Mouse (Mus musculus): Measurements from ENCODE around the gene Ugt1a9. TPM values are rescaled to one million over a fixed set of nuclear protein-coding genes. Genes with fewer than 3 reads are reported as not detected.
"Not testable (repeated sequence)": the region's sequence is repeated elsewhere in the genome, so short reads cannot be mapped to it uniquely, and the experiment has no call there.

Gene Ugt1a9
- polyA plus RNA-seq, 1 experiment = not detected

DNA sequence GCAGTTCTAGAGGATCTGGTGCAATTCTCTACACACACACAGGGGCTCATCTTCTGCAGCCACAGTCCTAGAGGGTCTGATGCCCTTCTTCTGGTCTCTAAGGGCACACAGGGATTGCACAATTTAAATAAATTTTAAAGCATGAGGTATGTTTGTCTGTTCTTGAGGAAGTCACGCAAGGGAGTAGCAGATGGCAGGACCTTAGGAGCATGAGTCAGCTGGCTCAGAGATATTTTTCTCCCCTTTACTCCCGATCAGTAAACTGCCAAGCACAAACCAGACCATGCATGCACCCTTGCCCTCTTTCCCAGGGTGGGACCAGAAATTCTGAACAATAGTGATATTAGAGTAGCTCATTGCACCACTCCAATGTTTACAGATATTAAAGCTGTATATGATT lies 87.8 kb downstream of the Ugt1a9 start:
- Histone ChIP-seq H3K27ac (ENCODE audit: control insufficient read depth, insufficient read depth, low read depth, low read length, poor library complexity) (no peak overlapping the region), H3K4me3 (replicated peaks; ENCODE audit: control insufficient read depth, low read depth, low read length) (no peak overlapping the region), H3K4me1 (ENCODE audit: control insufficient read depth, insufficient read depth, low read length) (no peaks in the 10 kb centered on the region)
- WGBS = 19% methylated on average over 2 of the region's 2 CpGs
- TF ChIP-seq CTCF (IDR thresholded peaks at IDR 0.05; ENCODE audit: control insufficient read depth, insufficient read depth, low read length) (no peak), POLR2A (IDR thresholded peaks at IDR 0.05; ENCODE audit: borderline replicate concordance, control insufficient read depth, low read depth, low read length) (no peak)

DNA sequence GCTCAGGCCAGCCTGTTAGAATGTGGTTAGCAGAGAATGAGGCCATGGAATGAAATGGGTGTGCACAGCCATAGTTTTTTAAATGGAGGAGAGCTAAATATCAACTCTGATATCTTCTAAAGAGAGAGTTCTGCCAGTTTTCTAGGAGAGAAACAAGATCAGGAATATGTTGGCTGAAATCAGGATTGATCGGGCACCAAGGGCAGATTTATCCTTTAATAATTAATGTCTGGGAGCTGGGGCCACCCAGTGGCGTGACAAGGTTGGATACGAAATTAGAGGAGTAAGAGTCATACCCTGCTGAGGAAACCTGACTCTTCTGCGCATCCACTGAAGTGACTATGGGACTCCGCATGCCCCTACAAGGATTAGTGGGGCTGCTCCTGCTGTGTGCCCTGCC lies 95.1 kb downstream of the Ugt1a9 start, which contains the start of gene Ugt1a5:
TSS of gene Ugt1a5 (plus strand) at position 302 of the 400 bp plus-strand sequence.
- no peaks in the 10 kb centered on the region for H3K4me1 ChIP-seq (ENCODE audit: control insufficient read depth, insufficient read depth, low read length)
- no peak for TF ChIP-seq POLR2A (IDR thresholded peaks at IDR 0.05; ENCODE audit: borderline replicate concordance, control insufficient read depth, low read depth, low read length)
- TF ChIP-seq CTCF (IDR thresholded peaks at IDR 0.05; ENCODE audit: control insufficient read depth, insufficient read depth, low read length) = no peak
- no peak within 1 kb of the TSS for H3K27ac ChIP-seq (ENCODE audit: control insufficient read depth, insufficient read depth, low read depth, low read length, poor library complexity)
- 88% methylated on average over 5 of the region's 5 CpGs for WGBS
- no peak within 1 kb of the TSS for H3K4me3 ChIP-seq (replicated peaks; ENCODE audit: control insufficient read depth, low read depth, low read length)

DNA sequence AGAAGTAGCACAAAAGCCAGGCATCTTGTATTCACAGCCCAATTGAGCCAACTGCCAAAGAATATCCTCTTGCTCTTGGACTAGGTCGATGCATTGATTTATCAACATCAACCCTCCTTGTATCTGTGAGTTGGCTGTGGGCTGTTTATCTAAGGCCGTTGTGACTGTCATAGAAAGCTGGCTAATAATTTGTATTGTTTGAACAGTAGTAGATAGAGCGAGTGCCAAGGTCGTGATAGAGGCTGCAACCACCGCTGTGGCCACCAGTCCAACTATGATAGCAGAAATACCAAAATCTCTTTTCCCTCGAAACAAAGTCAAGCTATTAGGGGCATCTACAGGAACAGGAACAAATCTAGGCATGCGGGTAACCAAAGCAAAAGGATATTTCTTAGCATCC lies 101.6 kb downstream of the Ugt1a9 start:
- H3K27ac ChIP-seq (ENCODE audit: control insufficient read depth, insufficient read depth, low read depth, low read length, poor library complexity); H3K4me3 ChIP-seq (replicated peaks; ENCODE audit: control insufficient read depth, low read depth, low read length); H3K4me1 ChIP-seq (ENCODE audit: control insufficient read depth, insufficient read depth, low read length): not testable (repeated sequence)
- WGBS = 75% methylated on average over 7 of the region's 7 CpGs

DNA sequence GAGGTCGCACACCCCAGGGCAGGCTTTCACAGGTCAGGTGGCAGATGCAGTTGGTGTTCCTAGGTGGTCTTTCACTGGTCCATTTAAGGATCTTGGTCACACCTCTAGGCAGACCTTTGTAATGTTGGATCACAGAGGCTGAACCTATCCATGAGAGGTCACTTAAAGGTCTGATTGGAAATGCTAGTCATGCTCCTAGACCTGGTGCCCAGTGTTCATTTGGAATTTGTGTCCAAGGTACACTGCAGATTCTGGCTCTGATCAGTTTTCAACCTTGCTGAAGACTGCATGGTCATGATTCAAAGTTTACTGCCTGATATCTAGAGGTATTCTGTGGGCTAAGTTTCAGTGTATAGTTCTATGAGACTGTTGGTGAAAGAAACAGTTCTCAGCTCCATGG lies 109.1 kb downstream of the Ugt1a9 start:
- Histone ChIP-seq H3K27ac (ENCODE audit: control insufficient read depth, insufficient read depth, low read depth, low read length, poor library complexity) (no peak overlapping the region), H3K4me3 (replicated peaks; ENCODE audit: control insufficient read depth, low read depth, low read length) (no peak overlapping the region), H3K4me1 (ENCODE audit: control insufficient read depth, insufficient read depth, low read length) (no peaks in the 10 kb centered on the region)
- TF ChIP-seq POLR2A (IDR thresholded peaks at IDR 0.05; ENCODE audit: borderline replicate concordance, control insufficient read depth, low read depth, low read length) (no peak), CTCF (IDR thresholded peaks at IDR 0.05; ENCODE audit: control insufficient read depth, insufficient read depth, low read length) (no peak)
- 70% methylated on average over 1 of the region's 1 CpGs for WGBS

DNA sequence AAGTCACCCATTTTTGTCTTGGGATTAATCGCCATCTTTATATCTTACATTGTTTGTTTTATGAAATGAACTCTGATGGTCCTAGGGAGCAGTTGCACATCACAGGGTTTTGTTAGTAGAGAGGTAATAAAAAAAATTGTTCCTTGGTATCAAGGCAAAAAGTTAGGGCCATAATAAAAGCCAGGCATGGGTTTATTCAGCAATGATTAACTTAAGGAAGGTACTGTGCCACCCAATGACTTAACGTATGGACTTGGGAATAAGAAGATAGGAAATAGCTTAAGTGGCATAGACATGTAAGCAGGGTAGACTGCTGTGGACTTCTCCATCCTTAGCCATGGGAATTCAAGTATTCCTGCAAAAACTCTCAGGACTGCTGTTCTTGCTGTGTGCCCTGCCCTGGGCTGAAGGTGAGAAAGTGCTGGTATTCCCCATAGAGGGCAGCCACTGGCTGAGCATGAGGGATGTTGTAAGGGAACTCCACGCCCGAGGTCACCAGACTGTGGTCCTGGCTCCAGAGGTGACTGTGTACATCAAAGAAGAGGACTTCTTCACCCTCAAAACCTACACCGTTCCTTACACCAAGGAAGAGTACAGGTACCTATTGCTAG lies 115.8 kb downstream of the Ugt1a9 start:
- WGBS = 85% methylated on average over 5 of the region's 5 CpGs
- TF ChIP-seq POLR2A (IDR thresholded peaks at IDR 0.05; ENCODE audit: borderline replicate concordance, control insufficient read depth, low read depth, low read length) (no peak), CTCF (IDR thresholded peaks at IDR 0.05; ENCODE audit: control insufficient read depth, insufficient read depth, low read length) (no peak)
- H3K4me1 ChIP-seq (ENCODE audit: control insufficient read depth, insufficient read depth, low read length) = no peaks in the 10 kb centered on the region
- H3K27ac ChIP-seq (ENCODE audit: control insufficient read depth, insufficient read depth, low read depth, low read length, poor library complexity) = no peak overlapping the region
- no peak overlapping the region for H3K4me3 ChIP-seq (replicated peaks; ENCODE audit: control insufficient read depth, low read depth, low read length)

DNA sequence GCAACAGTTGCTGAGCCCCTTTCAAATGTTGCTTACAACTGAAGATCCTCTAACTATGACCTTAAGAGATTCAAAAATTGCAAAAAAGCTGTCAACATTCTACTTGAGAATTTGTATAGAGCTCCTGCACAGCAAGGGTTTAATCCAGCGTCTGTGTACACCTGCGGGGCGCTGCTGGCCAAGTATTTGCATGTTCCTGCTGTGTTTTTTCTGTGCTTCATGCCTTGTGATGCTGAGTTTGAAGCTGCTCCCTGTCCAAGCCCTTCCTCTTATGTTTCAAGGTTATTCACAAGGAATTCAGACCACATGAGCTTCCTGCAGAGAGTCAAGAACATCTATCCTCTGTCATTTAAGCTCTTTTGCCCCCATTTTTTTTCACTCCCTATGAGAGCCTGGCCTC lies 121.5 kb downstream of the Ugt1a9 start:
- WGBS = 85% methylated on average over 3 of the region's 3 CpGs
- H3K4me1 ChIP-seq (ENCODE audit: control insufficient read depth, insufficient read depth, low read length) = no peaks in the 10 kb centered on the region
- TF ChIP-seq CTCF (IDR thresholded peaks at IDR 0.05; ENCODE audit: control insufficient read depth, insufficient read depth, low read length) (no peak), POLR2A (IDR thresholded peaks at IDR 0.05; ENCODE audit: borderline replicate concordance, control insufficient read depth, low read depth, low read length) (no peak)
- no peak overlapping the region for H3K4me3 ChIP-seq (replicated peaks; ENCODE audit: control insufficient read depth, low read depth, low read length)
- no peak overlapping the region for H3K27ac ChIP-seq (ENCODE audit: control insufficient read depth, insufficient read depth, low read depth, low read length, poor library complexity)

DNA sequence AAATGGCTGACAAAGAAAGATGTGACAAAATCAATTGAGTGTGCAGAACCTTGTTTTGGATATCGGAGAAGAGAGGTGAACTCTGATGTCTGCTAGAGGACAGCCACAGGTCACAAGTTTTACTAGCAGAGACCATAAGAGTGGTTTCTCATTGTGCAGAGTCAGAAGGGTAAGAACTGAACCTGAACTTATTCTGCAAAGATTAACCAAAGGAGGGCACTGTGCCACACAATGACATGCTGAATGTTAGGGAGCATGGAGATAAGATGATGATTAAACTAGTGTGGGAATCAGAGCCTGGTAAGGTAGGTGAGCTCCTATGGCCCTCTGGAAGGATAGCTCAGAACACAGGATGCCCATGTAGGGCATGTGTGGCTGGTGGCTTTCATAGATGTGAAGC lies 125.1 kb downstream of the Ugt1a9 start:
- Histone ChIP-seq H3K4me3 (replicated peaks; ENCODE audit: control insufficient read depth, low read depth, low read length) (no peak overlapping the region), H3K4me1 (ENCODE audit: control insufficient read depth, insufficient read depth, low read length) (no peaks in the 10 kb centered on the region), H3K27ac (ENCODE audit: control insufficient read depth, insufficient read depth, low read depth, low read length, poor library complexity) (no peak overlapping the region)
- 89% methylated on average over 1 of the region's 1 CpGs for WGBS
- TF ChIP-seq POLR2A (IDR thresholded peaks at IDR 0.05; ENCODE audit: borderline replicate concordance, control insufficient read depth, low read depth, low read length) (no peak), CTCF (IDR thresholded peaks at IDR 0.05; ENCODE audit: control insufficient read depth, insufficient read depth, low read length) (no peak)

DNA sequence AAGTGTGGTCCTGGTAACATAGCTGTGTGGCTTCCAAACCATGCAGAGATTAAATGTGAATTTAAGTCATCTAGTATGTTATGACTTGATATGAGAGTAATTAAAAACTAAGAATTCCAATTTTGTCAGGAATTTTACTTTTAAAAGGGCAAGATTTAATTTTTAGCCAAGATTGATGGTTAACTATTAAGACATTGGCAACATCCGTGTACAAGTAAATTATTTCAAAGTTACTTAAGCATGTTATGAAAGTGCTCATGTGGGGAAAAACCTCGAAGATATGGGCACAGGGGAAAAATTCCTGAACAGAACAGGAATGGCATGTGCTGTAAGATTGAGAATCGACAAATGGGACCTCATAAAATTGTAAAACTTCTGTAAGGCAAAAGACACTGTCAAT lies 126.8 kb downstream of the Ugt1a9 start:
- WGBS = 70% methylated on average over 3 of the region's 3 CpGs
- no peak overlapping the region for H3K4me3 ChIP-seq (replicated peaks; ENCODE audit: control insufficient read depth, low read depth, low read length)
- TF ChIP-seq CTCF (IDR thresholded peaks at IDR 0.05; ENCODE audit: control insufficient read depth, insufficient read depth, low read length) (no peak), POLR2A (IDR thresholded peaks at IDR 0.05; ENCODE audit: borderline replicate concordance, control insufficient read depth, low read depth, low read length) (no peak)

DNA sequence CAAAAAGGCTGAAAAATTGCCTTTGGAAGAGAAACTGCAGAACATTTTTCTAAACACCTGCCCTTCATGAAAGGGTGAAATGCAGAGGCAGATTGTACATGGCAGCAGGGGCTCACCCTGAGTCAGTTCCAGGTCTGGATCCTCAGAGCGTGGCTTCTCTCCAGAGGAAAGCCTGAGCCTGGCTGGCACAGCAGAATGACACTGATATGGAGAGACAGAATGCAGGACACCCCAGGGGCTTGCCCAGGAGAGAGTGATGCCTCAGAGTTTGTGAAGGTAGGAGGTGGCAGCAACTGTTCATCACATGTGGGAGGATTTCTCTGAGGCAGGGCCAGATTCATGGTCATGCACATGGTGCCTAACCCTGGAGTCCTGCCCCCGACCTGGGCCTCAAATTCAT lies 129.4 kb downstream of the Ugt1a9 start:
- 78% methylated on average over 2 of the region's 2 CpGs for WGBS
- H3K4me3 ChIP-seq (replicated peaks; ENCODE audit: control insufficient read depth, low read depth, low read length) = no peak overlapping the region
- TF ChIP-seq CTCF (IDR thresholded peaks at IDR 0.05; ENCODE audit: control insufficient read depth, insufficient read depth, low read length) = no peak
- no peak for TF ChIP-seq POLR2A (IDR thresholded peaks at IDR 0.05; ENCODE audit: borderline replicate concordance, control insufficient read depth, low read depth, low read length)
- no peak overlapping the region for H3K27ac ChIP-seq (ENCODE audit: control insufficient read depth, insufficient read depth, low read depth, low read length, poor library complexity)
- H3K4me1 ChIP-seq (ENCODE audit: control insufficient read depth, insufficient read depth, low read length) = no peaks in the 10 kb centered on the region

More for the DNA sequence above, 126.8 kb downstream of the Ugt1a9 start:
- H3K4me1 ChIP-seq (ENCODE audit: control insufficient read depth, insufficient read depth, low read length) = no peaks in the 10 kb centered on the region
- H3K27ac ChIP-seq (ENCODE audit: control insufficient read depth, insufficient read depth, low read depth, low read length, poor library complexity) = no peak overlapping the region
